Mouse (Mus musculus): ENCODE measurements at regions not wholly inside any gene's neighbourhood (a gene's known extent, or its start where the extent isn't known, plus 50 kb on each side); places are given as distances from the start of the nearest gene placed in this dataset.

DNA sequence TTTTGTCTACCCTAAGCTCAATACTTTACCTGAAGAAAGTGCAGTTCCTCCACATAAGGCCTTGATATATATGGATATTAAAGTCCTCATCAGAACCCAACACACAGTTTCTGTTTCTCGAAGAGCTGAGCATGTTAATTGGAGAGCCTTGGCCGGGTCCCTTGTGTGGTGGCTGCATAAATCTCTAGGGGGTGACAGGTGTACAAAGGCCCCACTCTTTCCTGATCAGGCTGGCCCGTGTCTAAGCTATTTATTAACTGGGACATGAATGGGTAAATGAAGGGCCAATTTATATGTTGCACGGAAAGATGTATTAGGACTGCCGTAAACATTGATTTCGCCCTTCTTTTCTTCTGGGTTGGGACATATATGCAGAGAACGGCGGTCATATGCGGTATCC, 136.8 kb downstream of the Tex29 start:
- H3K9me3 ChIP-seq (replicated peaks; ENCODE audit: low read length) = no peaks in the 10 kb centered on the region
- in situ Hi-C loops (cut with MboI; ENCODE audit: low pct_ligation_motif_present, low pct_unique_long_range_greater_than_20kb, low sequenced_read_pairs) = no loop called here
- no peak for TF ChIP-seq MAZ (IDR thresholded peaks at IDR 0.05; ENCODE audit: low read depth, low read length)
- no peak for TF ChIP-seq POLR2A (IDR thresholded peaks at IDR 0.05; ENCODE audit: low read depth, low read length)
- no peak for TF ChIP-seq ZMIZ1 (IDR thresholded peaks at IDR 0.05; ENCODE audit: low read depth, low read length)
- TF ChIP-seq SIN3A (IDR thresholded peaks at IDR 0.05; ENCODE audit: low read length) = no peak
- TF ChIP-seq MYC (IDR thresholded peaks at IDR 0.05; ENCODE audit: low read depth, low read length) = no peak
- TF ChIP-seq RCOR1 (conservative IDR thresholded peaks at IDR 0.05; ENCODE audit: low read depth, low read length) = no peak
- no peak for TF ChIP-seq SMC3 (IDR thresholded peaks at IDR 0.05; ENCODE audit: low read depth, low read length)
- TF ChIP-seq MXI1 (IDR thresholded peaks at IDR 0.05; ENCODE audit: low read depth, low read length) = no peak
- no peak for TF ChIP-seq E2F4 (IDR thresholded peaks at IDR 0.05; ENCODE audit: insufficient replicate concordance, low read depth, low read length)
- no peak for TF ChIP-seq POLR2AphosphoS2 (IDR thresholded peaks at IDR 0.05; ENCODE audit: low read depth, low read length)
- H3K36me3 ChIP-seq (replicated peaks in 1 of 2; ENCODE audit: control insufficient read depth in 1 of 2, insufficient read depth in 1 of 2, low read length in 1 of 2) = no peaks in the 10 kb centered on the region
- dilution Hi-C loops (cut with MboI; ENCODE audit: extremely low pct_ligation_motif_present, extremely low pct_unique_long_range_greater_than_20kb, low sequenced_read_pairs) = no loop called here
- DNase-seq (ENCODE audit: extremely low read depth) = no peak
- no peak overlapping the region for H3K4me3 ChIP-seq (replicated peaks in 1 of 3; ENCODE audit: low read depth in 2 of 3, low read length in 2 of 3, poor library complexity in 1 of 3)
- no peaks in the 10 kb centered on the region for H3K4me1 ChIP-seq (ENCODE audit: control insufficient read depth in 1 of 2, insufficient read depth in 2 of 2)
- no peak overlapping the region for H3K9ac ChIP-seq (ENCODE audit: insufficient read depth, low read depth)
- no peak overlapping the region for H3K4me2 ChIP-seq (ENCODE audit: insufficient read depth, low read depth, poor library complexity, severe bottlenecking)
- no peaks in the 10 kb centered on the region for H3K79me2 ChIP-seq (replicated peaks; ENCODE audit: control insufficient read depth, extremely low read depth, insufficient read depth, poor library complexity, severe bottlenecking)
- H3K27ac ChIP-seq (ENCODE audit: insufficient read depth, low read depth) = no peak overlapping the region
- peaks cover 37% of the 10 kb centered on the region for H3K27me3 ChIP-seq (replicated peaks)

DNA sequence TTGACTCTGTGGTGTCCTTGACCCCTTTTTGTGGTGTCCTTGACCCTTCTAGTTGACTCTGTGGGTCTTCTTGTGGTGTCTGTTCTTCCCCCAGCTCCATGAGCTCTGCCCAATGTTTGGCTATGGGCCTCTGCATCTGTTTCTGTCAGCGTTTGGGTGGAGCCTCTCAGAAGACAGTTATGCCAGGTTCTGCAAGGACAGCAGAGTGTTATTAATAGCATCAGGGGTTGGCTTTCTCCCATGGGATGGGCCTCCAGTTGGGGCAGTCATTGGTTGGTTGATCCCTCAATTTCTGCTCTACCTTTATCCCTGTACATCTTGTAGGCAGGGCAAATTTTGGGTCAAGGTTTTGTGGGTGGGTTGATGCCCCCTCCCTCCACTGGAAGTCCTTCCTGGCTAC, 138.8 kb downstream of the Tex29 start:
- DNase-seq (ENCODE audit: extremely low read depth) = no peak
- Histone ChIP-seq H3K4me3 (replicated peaks in 1 of 3; ENCODE audit: low read depth in 2 of 3, low read length in 2 of 3, poor library complexity in 1 of 3) (no peak overlapping the region), H3K4me1 (ENCODE audit: control insufficient read depth in 1 of 2, insufficient read depth in 2 of 2) (no peaks in the 10 kb centered on the region), H3K9ac (ENCODE audit: insufficient read depth, low read depth) (no peak overlapping the region), H3K27ac (ENCODE audit: insufficient read depth, low read depth) (no peak overlapping the region), H3K79me2 (replicated peaks; ENCODE audit: control insufficient read depth, extremely low read depth, insufficient read depth, poor library complexity, severe bottlenecking) (no peaks in the 10 kb centered on the region), H3K27me3 (replicated peaks) (peaks cover 39% of the 10 kb centered on the region), H3K4me2 (ENCODE audit: insufficient read depth, low read depth, poor library complexity, severe bottlenecking) (no peak overlapping the region), H3K36me3 (replicated peaks in 1 of 2; ENCODE audit: control insufficient read depth in 1 of 2, insufficient read depth in 1 of 2, low read length in 1 of 2) (no peaks in the 10 kb centered on the region), H3K9me3 (replicated peaks; ENCODE audit: low read length) (no peaks in the 10 kb centered on the region)
- TF ChIP-seq KAT2A (IDR thresholded peaks at IDR 0.05; ENCODE audit: insufficient replicate concordance, low read length) (no peak), CTCF (conservative IDR thresholded peaks at IDR 0.05 in 1 of 2, IDR thresholded peaks at IDR 0.05 in 1 of 2; ENCODE audit: low read depth in 2 of 2, low read length in 2 of 2) (no peak), ZNF384 (IDR thresholded peaks at IDR 0.05; ENCODE audit: low read depth, low read length) (no peak), MXI1 (IDR thresholded peaks at IDR 0.05; ENCODE audit: low read depth, low read length) (no peak), USF1 (IDR thresholded peaks at IDR 0.05; ENCODE audit: low read depth, low read length) (no peak), MEF2A (IDR thresholded peaks at IDR 0.05; ENCODE audit: borderline replicate concordance, low read depth, low read length) (no peak)
- dilution Hi-C loops (cut with MboI; ENCODE audit: extremely low pct_ligation_motif_present, extremely low pct_unique_long_range_greater_than_20kb, low sequenced_read_pairs) = no loop called here
- in situ Hi-C loops (cut with MboI; ENCODE audit: low pct_ligation_motif_present, low pct_unique_long_range_greater_than_20kb, low sequenced_read_pairs) = no loop called here

DNA sequence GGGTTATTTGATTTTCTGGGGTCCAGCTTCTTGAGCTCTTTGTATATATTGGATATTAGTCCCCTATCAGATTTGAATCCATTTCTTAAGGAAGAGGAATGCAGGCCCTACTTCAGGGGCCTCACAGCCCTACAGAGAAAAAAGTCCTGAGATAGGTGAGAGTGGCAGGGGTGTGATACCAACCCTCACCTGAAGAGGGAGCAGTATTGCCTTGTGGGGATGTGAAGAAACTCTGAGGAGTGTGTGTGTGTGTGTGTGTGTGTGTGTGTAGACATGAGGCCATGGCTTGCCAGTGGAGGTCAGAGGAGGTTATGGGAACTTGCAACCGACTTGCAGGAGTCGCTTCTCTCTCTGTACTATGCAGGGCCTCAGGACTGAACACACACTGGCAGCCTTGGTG, 141.2 kb downstream of the Tex29 start:
- Histone ChIP-seq H3K4me3 (replicated peaks in 1 of 3; ENCODE audit: low read depth in 2 of 3, low read length in 2 of 3, poor library complexity in 1 of 3) (no peak overlapping the region), H3K36me3 (replicated peaks in 1 of 2; ENCODE audit: control insufficient read depth in 1 of 2, insufficient read depth in 1 of 2, low read length in 1 of 2) (no peaks in the 10 kb centered on the region), H3K79me2 (replicated peaks; ENCODE audit: control insufficient read depth, extremely low read depth, insufficient read depth, poor library complexity, severe bottlenecking) (no peaks in the 10 kb centered on the region), H3K4me1 (ENCODE audit: control insufficient read depth in 1 of 2, insufficient read depth in 2 of 2) (no peaks in the 10 kb centered on the region), H3K9ac (ENCODE audit: insufficient read depth, low read depth) (no peak overlapping the region), H3K27me3 (replicated peaks) (peaks cover 39% of the 10 kb centered on the region), H3K9me3 (replicated peaks; ENCODE audit: low read length) (no peaks in the 10 kb centered on the region), H3K27ac (ENCODE audit: insufficient read depth, low read depth) (no peak overlapping the region), H3K4me2 (ENCODE audit: insufficient read depth, low read depth, poor library complexity, severe bottlenecking) (no peak overlapping the region)
- peak; percentile 38 for DNase-seq (ENCODE audit: extremely low read depth)
- dilution Hi-C loops (cut with MboI; ENCODE audit: extremely low pct_ligation_motif_present, extremely low pct_unique_long_range_greater_than_20kb, low sequenced_read_pairs) (no loop called here), in situ Hi-C loops (cut with MboI; ENCODE audit: low pct_ligation_motif_present, low pct_unique_long_range_greater_than_20kb, low sequenced_read_pairs) (no loop called here)
- TF ChIP-seq ZKSCAN1 (IDR thresholded peaks at IDR 0.05; ENCODE audit: borderline replicate concordance, low read depth, low read length) = no peak
- no peak for TF ChIP-seq MAFK (IDR thresholded peaks at IDR 0.05; ENCODE audit: insufficient replicate concordance, low read length)
- TF ChIP-seq CHD2 (IDR thresholded peaks at IDR 0.05; ENCODE audit: low read length) = no peak
- no peak for TF ChIP-seq BHLHE40 (IDR thresholded peaks at IDR 0.05; ENCODE audit: low read depth, low read length)
- peak; percentile 59 to 79 for TF ChIP-seq CTCF (conservative IDR thresholded peaks at IDR 0.05 in 1 of 2, IDR thresholded peaks at IDR 0.05 in 1 of 2; ENCODE audit: low read depth in 2 of 2, low read length in 2 of 2)
- TF ChIP-seq TCF12 (IDR thresholded peaks at IDR 0.05; ENCODE audit: low read depth, low read length) = no peak
- no peak for TF ChIP-seq MYC (IDR thresholded peaks at IDR 0.05; ENCODE audit: low read depth, low read length)
- TF ChIP-seq USF1 (IDR thresholded peaks at IDR 0.05; ENCODE audit: low read depth, low read length) = no peak
- no peak for TF ChIP-seq GABPA (IDR thresholded peaks at IDR 0.05; ENCODE audit: insufficient replicate concordance, low read depth, low read length)
- TF ChIP-seq USF2 (conservative IDR thresholded peaks at IDR 0.05; ENCODE audit: low read depth, low read length) = no peak
- TF ChIP-seq SMC3 (IDR thresholded peaks at IDR 0.05; ENCODE audit: low read depth, low read length) = peak; percentile 50
- TF ChIP-seq RAD21 (IDR thresholded peaks at IDR 0.05; ENCODE audit: low read depth, low read length) = peak; percentile 28
- no peak for TF ChIP-seq ZC3H11A (IDR thresholded peaks at IDR 0.05; ENCODE audit: low read depth, low read length)
- no peak for TF ChIP-seq MAZ (IDR thresholded peaks at IDR 0.05; ENCODE audit: low read depth, low read length)
- TF ChIP-seq SIN3A (IDR thresholded peaks at IDR 0.05; ENCODE audit: low read length) = no peak
- TF ChIP-seq JUND (conservative IDR thresholded peaks at IDR 0.05; ENCODE audit: low read depth, low read length) = no peak
- no peak for TF ChIP-seq ELF1 (IDR thresholded peaks at IDR 0.05; ENCODE audit: low read depth, low read length)
- TF ChIP-seq MXI1 (IDR thresholded peaks at IDR 0.05; ENCODE audit: low read depth, low read length) = no peak
- no peak for TF ChIP-seq ZMIZ1 (IDR thresholded peaks at IDR 0.05; ENCODE audit: low read depth, low read length)
